ENCODE assay signal across 8 mouse cellular contexts in the genomic region with DNA sequence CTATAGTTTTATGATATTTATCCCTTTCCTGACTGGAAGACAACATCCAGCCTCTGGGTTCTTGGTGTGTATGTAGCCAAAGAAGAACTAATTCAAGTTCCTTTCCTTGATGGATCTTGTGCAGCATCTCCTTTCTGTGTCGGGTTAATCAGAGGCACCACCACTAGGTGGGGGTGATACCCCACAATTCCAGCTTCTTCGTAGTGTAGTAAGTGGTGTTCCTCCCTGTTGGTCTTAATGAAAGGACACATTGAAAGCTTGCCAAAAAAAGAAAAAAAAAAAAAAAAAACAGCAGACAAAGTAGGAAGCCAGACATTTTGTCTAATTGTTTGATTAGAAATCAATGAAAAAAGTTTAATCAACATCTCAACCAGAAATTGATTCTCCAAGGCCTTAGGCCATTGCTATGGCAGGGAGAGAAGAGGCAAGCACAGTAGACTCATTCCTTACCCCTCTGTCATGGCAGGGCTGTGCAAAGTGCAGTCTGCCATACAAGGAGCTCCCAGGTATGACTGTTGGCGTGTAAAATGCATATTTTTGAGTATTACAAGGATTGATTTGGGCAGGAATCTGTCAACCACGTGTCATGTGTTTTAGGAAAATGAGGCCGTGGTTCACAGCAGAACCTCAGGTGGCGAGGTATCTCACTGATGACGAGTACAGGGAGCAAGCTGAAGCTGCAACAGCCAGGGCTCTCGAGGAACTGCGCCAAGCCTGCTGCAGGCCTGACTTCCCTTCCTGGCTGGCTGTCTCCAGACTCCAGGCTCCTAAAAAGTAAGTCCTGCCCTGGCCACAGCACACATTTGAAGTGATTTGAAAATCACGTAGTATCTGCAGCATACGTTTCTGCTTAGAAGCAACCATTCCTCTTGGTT. TPM values are rescaled to one million over a fixed set of nuclear protein-coding genes. Genes with fewer than 3 reads are reported as not detected.
A peak's percentile ranks its signal among the peaks of the same experiment; 100 is the strongest.
DNase-seq lines count a peak whose midpoint lies in the region; ATAC-seq lines count a peak whose summit lies in the region.

No protein-coding gene starts in this region.

- H3K27ac ChIP-seq in forebrain, embryonic 14.5 days (ENCODE audit: low read depth, low read length) = no peak overlapping the region
- no peak overlapping the region for H3K27ac ChIP-seq in hindbrain, embryonic 10.5 days

- H3K27me3 ChIP-seq in forebrain, embryonic 14.5 days (replicated peaks; ENCODE audit: control insufficient read depth, insufficient read depth, low read length) = no peaks in the 10 kb centered on the region
- no peaks in the 10 kb centered on the region for H3K27me3 ChIP-seq in hindbrain, embryonic 10.5 days (ENCODE audit: insufficient read depth, poor library complexity, severe bottlenecking)

- 78% methylated on average over 11 of the region's 11 CpGs for WGBS in forebrain, embryonic 14.5 days
- 84% methylated on average over 11 of the region's 11 CpGs for WGBS in hindbrain, embryonic 10.5 days

- H3K9ac ChIP-seq in forebrain, embryonic 14.5 days (ENCODE audit: low read length) = no peak overlapping the region

- no peak overlapping the region for H3K4me2 ChIP-seq in forebrain, embryonic 14.5 days (ENCODE audit: low read length)

- H3K4me3 ChIP-seq in forebrain, embryonic 14.5 days (ENCODE audit: low read depth, low read length) = no peak overlapping the region
- no peak overlapping the region for H3K4me3 ChIP-seq in hindbrain, embryonic 10.5 days

- ATAC-seq in forebrain, embryonic 14.5 days = peak; percentile 89

- H3K4me1 ChIP-seq in forebrain, embryonic 14.5 days (ENCODE audit: control insufficient read depth, insufficient read depth, low read length) = no peaks in the 10 kb centered on the region
- H3K4me1 ChIP-seq in hindbrain, embryonic 10.5 days (replicated peaks) = no peaks in the 10 kb centered on the region

- H3K9me3 ChIP-seq in forebrain, embryonic 14.5 days (replicated peaks; ENCODE audit: control insufficient read depth, low read length) = no peaks in the 10 kb centered on the region
- H3K9me3 ChIP-seq in hindbrain, embryonic 10.5 days = no peaks in the 10 kb centered on the region

- peak; percentile 48 for DNase-seq in MEL-GATA-1-ER (ENCODE audit: extremely low read depth, low read depth)
- DNase-seq in brain, embryonic 18.5 days (ENCODE audit: low read depth, low spot score) = peak; percentile 58
- DNase-seq in forebrain, embryonic 14.5 days (ENCODE audit: low spot score) = peak; percentile 87
- DNase-seq in hindbrain, embryonic 10.5 days (ENCODE audit: low spot score) = peak; percentile 54
- peak; percentile 85 to 87 for DNase-seq in layer of hippocampus, postnatal 10 days (ENCODE audit: low spot score in 2 of 2)
- peak; percentile 80 for DNase-seq in lung, postnatal 25 days (ENCODE audit: low spot score)
- DNase-seq in retina, embryonic 14.5 days (ENCODE audit: low spot score) = peak; percentile 77
- peak; percentile 54 to 62 for DNase-seq in urinary bladder, postnatal 4 days (ENCODE audit: low spot score in 2 of 2)

- H3K36me3 ChIP-seq in forebrain, embryonic 14.5 days (ENCODE audit: control insufficient read depth, insufficient read depth, low read length) = peaks cover 41% of the 10 kb centered on the region
- peaks cover 63% of the 10 kb centered on the region for H3K36me3 ChIP-seq in hindbrain, embryonic 10.5 days

RNA-seq across cellular contexts. Expression of a gene that starts 17.9 kb away (rescaled TPM):
- polyA plus RNA-seq in forebrain, embryonic 14.5 days (2014; fragmentation: Nextera tagmentation; extraction: Ambion mirVana) = 9.5 and 10.1 TPM in 2 replicates
- 8.4 and 10.5 TPM in 2 replicates for polyA plus RNA-seq in hindbrain, embryonic 10.5 days (2016; fragmentation: Nextera tagmentation; extraction: Ambion mirVana)
- total RNA-seq in layer of hippocampus, postnatal 10 days (2021) = 1 to 10 TPM; 3.5 to 5.9 TPM
